Mouse (Mus musculus) MEL (cell line): Measurements from ENCODE around the gene Gm8947. TPM values are rescaled to one million over a fixed set of nuclear protein-coding genes. Genes with fewer than 3 reads are reported as not detected.

Experiments used
- DNase-seq: peaks from one replicate; pipeline ENCODE4 v3.0.0; 2011; ENCODE audit warnings: low read depth, low spot score
- H3K27ac ChIP-seq: 2 replicates; pipeline ENCODE4 v1.5.1; 2012; ENCODE audit warnings: low read depth, mild to moderate bottlenecking, control low read depth, low read length, moderate library complexity; ENCODE audit not compliant: control insufficient read depth
- H3K27me3 ChIP-seq, 2 experiments: fragments of 150-350 bp in 1 of 2; sonication (generic) in 1 of 2; 2 replicates each; pipeline ENCODE4 v1.6.1; 2012; ENCODE audit warnings: low read length in 2 of 2, mild to moderate bottlenecking in 2 of 2, improper control_type of control experiment in 1 of 2, moderate library complexity in 1 of 2; ENCODE audit not compliant: insufficient read depth in 2 of 2, control insufficient read depth in 1 of 2
- H3K36me3 ChIP-seq, 2 experiments: 2 replicates each; pipeline ENCODE4 v1.6.1; 2012 to 2014; ENCODE audit warnings: low read length in 2 of 2, improper control_type of control experiment in 1 of 2, inconsistent platforms in 1 of 2, mild to moderate bottlenecking in 1 of 2; ENCODE audit not compliant: insufficient read depth in 2 of 2, control insufficient read depth in 1 of 2
- H3K4me1 ChIP-seq, 2 experiments: fragments of 150-350 bp in 1 of 2; sonication (generic) in 1 of 2; 2 replicates each; pipeline ENCODE4 v1.6.1; 2012; ENCODE audit warnings: low read length in 2 of 2, improper control_type of control experiment in 1 of 2, mild to moderate bottlenecking in 1 of 2; ENCODE audit not compliant: insufficient read depth in 2 of 2, control insufficient read depth in 1 of 2
- H3K4me3 ChIP-seq, 2 experiments: fragments of 150-350 bp in 1 of 2; sonication (generic) in 1 of 2; 2 replicates each; pipeline ENCODE4 v1.5.1; 2012; ENCODE audit warnings: low read depth in 2 of 2, low read length in 2 of 2, mild to moderate bottlenecking in 2 of 2, moderate library complexity in 2 of 2, control low read depth in 1 of 2, improper control_type of control experiment in 1 of 2; ENCODE audit not compliant: control insufficient read depth in 1 of 2, insufficient read depth in 1 of 2
- H3K79me2 ChIP-seq: 2 replicates; pipeline ENCODE4 v1.6.1; 2012; ENCODE audit warnings: mild to moderate bottlenecking, low read length, moderate library complexity; ENCODE audit not compliant: control insufficient read depth, poor library complexity, insufficient read depth
- H3K9ac ChIP-seq: 2 replicates; pipeline ENCODE4 v1.6.1; 2012; ENCODE audit warnings: low read depth, mild to moderate bottlenecking, control low read depth, low read length, moderate library complexity; ENCODE audit not compliant: control insufficient read depth, poor library complexity, severe bottlenecking
- H3K9me3 ChIP-seq: fragments of 150-350 bp; sonication (generic); replicated peaks from 2 replicates; pipeline ENCODE4 v1.6.1; 2012; ENCODE audit warnings: mild to moderate bottlenecking, low read length, improper control_type of control experiment, moderate library complexity; ENCODE audit not compliant: insufficient read depth
- CHD1 ChIP-seq: IDR thresholded peaks from 2 replicates; pipeline ENCODE4 v1.6.1; 2012; ENCODE audit warnings: low read depth, mild to moderate bottlenecking, inconsistent platforms, low read length, improper control_type of control experiment
- CHD2 ChIP-seq: IDR thresholded peaks from 2 replicates; pipeline ENCODE4 v1.6.1; 2011; ENCODE audit warnings: low read length, improper control_type of control experiment
- ELF1 ChIP-seq: IDR thresholded peaks from 2 replicates; pipeline ENCODE4 v1.6.1; 2014; ENCODE audit warnings: low read depth, mild to moderate bottlenecking, inconsistent platforms, low read length, improper control_type of control experiment, moderate library complexity
- EP300 ChIP-seq, 2 experiments: IDR thresholded peaks; 2 replicates each; pipeline ENCODE4 v1.6.1; 2011; ENCODE audit warnings: improper control_type of control experiment in 2 of 2, low read length in 2 of 2, low read depth in 1 of 2, mild to moderate bottlenecking in 1 of 2
- HCFC1 ChIP-seq: IDR thresholded peaks from 2 replicates; pipeline ENCODE4 v1.6.1; 2012; ENCODE audit warnings: low read depth, mild to moderate bottlenecking, inconsistent platforms, low read length, improper control_type of control experiment, moderate library complexity
- MAFK ChIP-seq: IDR thresholded peaks from 2 replicates; pipeline ENCODE4 v1.6.1; 2011; ENCODE audit warnings: low read depth, mild to moderate bottlenecking, low read length, improper control_type of control experiment, borderline replicate concordance
- MEF2A ChIP-seq: IDR thresholded peaks from 2 replicates; pipeline ENCODE4 v1.6.1; 2014; ENCODE audit warnings: low read depth, mild to moderate bottlenecking, inconsistent platforms, low read length, improper control_type of control experiment; ENCODE audit not compliant: poor library complexity, insufficient replicate concordance, severe bottlenecking; ENCODE audit errors: extremely low read depth
- MYB ChIP-seq: IDR thresholded peaks from 2 replicates; pipeline ENCODE4 v1.6.1; 2011; ENCODE audit warnings: mild to moderate bottlenecking, low read depth, low read length, improper control_type of control experiment
- MYC ChIP-seq: IDR thresholded peaks from 2 replicates; pipeline ENCODE4 v1.6.1; 2011; ENCODE audit warnings: low read depth, mild to moderate bottlenecking, low read length, improper control_type of control experiment, moderate library complexity
- NELFE ChIP-seq: IDR thresholded peaks from 2 replicates; pipeline ENCODE4 v1.6.1; 2011; ENCODE audit warnings: low read depth, low read length, improper control_type of control experiment
- NRF1 ChIP-seq: IDR thresholded peaks from 2 replicates; pipeline ENCODE4 v1.6.1; 2014; ENCODE audit warnings: low read depth, mild to moderate bottlenecking, inconsistent platforms, low read length, improper control_type of control experiment, moderate library complexity; ENCODE audit not compliant: poor library complexity, insufficient read depth, severe bottlenecking
- POLR2A ChIP-seq, 2 experiments: IDR thresholded peaks; 2 replicates each; pipeline ENCODE4 v1.6.1; 2011 to 2012; ENCODE audit warnings: low read length in 2 of 2, mild to moderate bottlenecking in 2 of 2, control low read depth in 1 of 2, improper control_type of control experiment in 1 of 2, low read depth in 1 of 2, moderate library complexity in 1 of 2; ENCODE audit not compliant: control insufficient read depth in 1 of 2, insufficient read depth in 1 of 2, poor library complexity in 1 of 2
- RCOR1 ChIP-seq: IDR thresholded peaks from 2 replicates; pipeline ENCODE4 v1.6.1; 2012; ENCODE audit warnings: low read depth, mild to moderate bottlenecking, inconsistent platforms, low read length, improper control_type of control experiment
- SMC3 ChIP-seq: IDR thresholded peaks from 2 replicates; pipeline ENCODE4 v1.6.1; 2011; ENCODE audit warnings: low read depth, low read length, improper control_type of control experiment
- TCF12 ChIP-seq: IDR thresholded peaks from 2 replicates; pipeline ENCODE4 v1.6.1; 2014; ENCODE audit warnings: low read depth, mild to moderate bottlenecking, inconsistent platforms, low read length, improper control_type of control experiment, moderate library complexity
- UBTF ChIP-seq: IDR thresholded peaks from 2 replicates; pipeline ENCODE4 v1.6.1; 2012; ENCODE audit warnings: low read depth, mild to moderate bottlenecking, inconsistent platforms, low read length, improper control_type of control experiment, moderate library complexity, borderline replicate concordance; ENCODE audit not compliant: insufficient read depth
- USF2 ChIP-seq, 2 experiments: IDR thresholded peaks; 2 replicates each; pipeline ENCODE4 v1.6.1; 2011 to 2012; ENCODE audit warnings: improper control_type of control experiment in 2 of 2, low read length in 2 of 2, borderline replicate concordance in 1 of 2, inconsistent platforms in 1 of 2, low read depth in 1 of 2, mild to moderate bottlenecking in 1 of 2; ENCODE audit not compliant: insufficient read depth in 1 of 2
- ZMIZ1 ChIP-seq: IDR thresholded peaks from 2 replicates; pipeline ENCODE4 v1.6.1; 2012; ENCODE audit warnings: low read depth, mild to moderate bottlenecking, inconsistent platforms, low read length, improper control_type of control experiment, moderate library complexity
- polyA plus RNA-seq, 2 experiments: library from polyadenylated mRNA; stranded (reverse) in 1 of 2; unstranded in 1 of 2; fragments of >175 nt in 1 of 2; fragments of >200 nt in 1 of 2; gene quantifications; 2 replicates each; pipeline versions ENCODE4 v1.2.1 to v1.2.4; 2012; ENCODE audit warnings: low replicate concordance in 2 of 2, low read depth in 1 of 2; ENCODE audit not compliant: insufficient read length in 2 of 2, insufficient read depth in 1 of 2, missing spikeins in 1 of 2
- total RNA-seq: library from RNA; depleted of rRNA; stranded (reverse); fragments of 300-350 nt; gene quantifications from 2 replicates; pipeline ENCODE4 v1.2.3, GENCODE M21; 2012

The Gm8947 gene
- total and polyA plus RNA-seq, 3 experiments = 0.08 TPM; not detected in 2

- no peaks in the 10 kb centered on the region for H3K27me3 ChIP-seq
- peaks cover 6 to 15% of the 10 kb centered on the region in 2 experiments for H3K4me1 ChIP-seq
- peak; percentile 47 for DNase-seq
- H3K4me3 ChIP-seq = no peak overlapping the region
- H3K9me3 ChIP-seq = no peaks in the 10 kb centered on the region
- TF ChIP-seq POLR2A (IDR thresholded peaks at IDR 0.05; ENCODE audit: control insufficient read depth in 1 of 2, insufficient read depth in 1 of 2, low read depth in 1 of 2, low read length in 2 of 2, poor library complexity in 1 of 2) (no peak), MYC (no peak), RCOR1 (no peak), NELFE (no peak), TCF12 (peak; percentile 15; the same call in 1 of the 2 replicates), ELF1 (no peak), UBTF (no peak), EP300 (IDR thresholded peaks at IDR 0.05; ENCODE audit: low read depth in 1 of 2, low read length in 2 of 2) (peak; percentile 28 to 35; a peak in 2 of 4 replicates)
- TF ChIP-seq, all 39 proteins: peak for 2
- Histone ChIP-seq H3K36me3 (peaks cover 0 to 9% of the 10 kb centered on the region in 2 experiments; a peak in 2 of 4 replicates), H3K27ac (no peak overlapping the region), H3K79me2 (no peaks in the 10 kb centered on the region), H3K9ac (no peak overlapping the region)
Observed at GRCm38 (mm10) chr1:151156777-151157632, 35.2 kb upstream of the Gm8947 start.

- H3K79me2 ChIP-seq = no peaks in the 10 kb centered on the region
- peaks cover 6 to 8% of the 10 kb centered on the region in 2 experiments for H3K4me1 ChIP-seq
- H3K27ac ChIP-seq = no peak overlapping the region
- H3K4me3 ChIP-seq = no peak overlapping the region
- H3K9ac ChIP-seq = no peak overlapping the region
- H3K36me3 ChIP-seq = peaks cover 0 to 9% of the 10 kb centered on the region in 2 experiments; a peak in 2 of 4 replicates
- TF ChIP-seq HCFC1 (no peak), ZMIZ1 (no peak), MYB (no peak), CHD1 (no peak), MAFK (no peak), CHD2 (no peak), USF2 (IDR thresholded peaks at IDR 0.05; ENCODE audit: borderline replicate concordance in 1 of 2, insufficient read depth in 1 of 2, low read depth in 1 of 2, low read length in 2 of 2) (no peak), NRF1 (no peak), MEF2A (no peak), SMC3 (no peak)
- DNase-seq = no peak
- H3K9me3 ChIP-seq = no peaks in the 10 kb centered on the region
- no peaks in the 10 kb centered on the region for H3K27me3 ChIP-seq
Observed at GRCm38 (mm10) chr1:151157963-151158856, 34.0 kb upstream of the Gm8947 start.
